Comparison of ENCODE assay signal across 24 mouse cellular contexts in genomic region chr8:97942921-97943320, GRCm38 (mm10).
DNase-seq lines count a peak whose midpoint lies in the region; ATAC-seq lines count a peak whose summit lies in the region.
"Had no signal": no experiment of that assay in that cellular context is flagged by ENCODE, and none has a peak within 500 bp of the region (broad histone marks: within the 10 kb centered on the region; RNA-seq: fewer than 3 reads in every experiment).

No protein-coding gene starts in this region.

- ATAC-seq in midbrain, embryonic 16.5 days: no peak
- ATAC-seq in midbrain, embryonic 13.5 days: 0 out of 2 replicates have a peak, but pooled peaks have one; percentile 45
- ATAC-seq: activated CD4-positive, CD25-positive, alpha-beta regulatory T cell, adult 4 months; forebrain, postnatal 0 days; intestine, postnatal 0 days had no signal

- H3K4me3 ChIP-seq in midbrain, embryonic 10.5 days: no peak overlapping the region
- no peak overlapping the region for H3K4me3 ChIP-seq in midbrain, embryonic 16.5 days (ENCODE audit: low read depth, low read length)
- no peak overlapping the region for H3K4me3 ChIP-seq in midbrain, embryonic 13.5 days (replicated peaks)
- H3K4me3 ChIP-seq: embryonic facial prominence, embryonic 12.5 days; heart, adult 2 months; heart, embryonic 13.5 days; layer of hippocampus, adult 2 months had no signal

- no peak overlapping the region for H3K9ac ChIP-seq in midbrain, embryonic 16.5 days (ENCODE audit: low read depth, low read length)
- no peak overlapping the region for H3K9ac ChIP-seq in midbrain, embryonic 13.5 days (replicated peaks)
- H3K9ac ChIP-seq: embryonic facial prominence, embryonic 12.5 days; forebrain, postnatal 0 days; heart, embryonic 13.5 days had no signal

- WGBS in midbrain, embryonic 10.5 days: 27% methylated on average over 2 of the region's 2 CpGs
- WGBS in midbrain, embryonic 16.5 days: 27% methylated on average over 2 of the region's 2 CpGs
- WGBS in midbrain, embryonic 13.5 days: 19% methylated on average over 2 of the region's 2 CpGs

- no peak overlapping the region for H3K27ac ChIP-seq in midbrain, embryonic 10.5 days (replicated peaks)
- no peak overlapping the region for H3K27ac ChIP-seq in midbrain, embryonic 16.5 days (ENCODE audit: low read length)
- no peak overlapping the region for H3K27ac ChIP-seq in midbrain, embryonic 13.5 days
- H3K27ac ChIP-seq: embryonic facial prominence, embryonic 12.5 days; heart, adult 2 months; heart, embryonic 13.5 days; layer of hippocampus, adult 2 months; macrophage had no signal

- peaks cover 20% of the 10 kb centered on the region for H3K4me1 ChIP-seq in midbrain, embryonic 10.5 days
- H3K4me1 ChIP-seq in midbrain, embryonic 16.5 days (ENCODE audit: control insufficient read depth, insufficient read depth, low read length): no peaks in the 10 kb centered on the region
- H3K4me1 ChIP-seq in midbrain, embryonic 13.5 days (replicated peaks): peaks cover 5% of the 10 kb centered on the region; the same call in 1 of the 2 replicates
- H3K4me1 ChIP-seq: embryonic facial prominence, embryonic 12.5 days; heart, embryonic 13.5 days had no signal

- DNase-seq in embryo, embryonic 10 days (ENCODE audit: low spot score): peak; percentile 63
- DNase-seq in embryo, embryonic 9.5 days (ENCODE audit: extremely low spot score): no peak
- peak; percentile 38 for DNase-seq in midbrain, embryonic 10.5 days (ENCODE audit: low spot score)
- no peak for DNase-seq in spleen, postnatal 14 days (ENCODE audit: low spot score in 2 of 2)
- DNase-seq in thymus, postnatal 10 days (ENCODE audit: low spot score in 2 of 2): no peak
- DNase-seq: adrenal gland, adult 8-10 months; cerebellum, adult 2 months; cerebellum, postnatal 25 days; forebrain, postnatal 0 days; gastrocnemius, postnatal 36 days; heart, adult 2 months; heart, postnatal 14 days; kidney, postnatal 25 days; right cerebral cortex, postnatal 25 days; spleen, adult 18-20 months; thymus, postnatal 14 days had no signal

- no peaks in the 10 kb centered on the region for H3K9me3 ChIP-seq in midbrain, embryonic 10.5 days (replicated peaks)
- no peaks in the 10 kb centered on the region for H3K9me3 ChIP-seq in midbrain, embryonic 16.5 days (replicated peaks; ENCODE audit: control insufficient read depth, low read length, poor library complexity, severe bottlenecking)
- H3K9me3 ChIP-seq in midbrain, embryonic 13.5 days: no peaks in the 10 kb centered on the region
- H3K9me3 ChIP-seq: embryonic facial prominence, embryonic 12.5 days; heart, embryonic 13.5 days had no signal

- peaks cover 4% of the 10 kb centered on the region for H3K27me3 ChIP-seq in midbrain, embryonic 10.5 days (ENCODE audit: low read depth, poor library complexity, severe bottlenecking)
- no peaks in the 10 kb centered on the region for H3K27me3 ChIP-seq in midbrain, embryonic 16.5 days (ENCODE audit: control insufficient read depth, insufficient read depth, low read depth, low read length)
- no peaks in the 10 kb centered on the region for H3K27me3 ChIP-seq in midbrain, embryonic 13.5 days
- H3K27me3 ChIP-seq: embryonic facial prominence, embryonic 12.5 days; heart, embryonic 13.5 days had no signal

- no peak overlapping the region for H3K4me2 ChIP-seq in midbrain, embryonic 16.5 days (ENCODE audit: low read length)
- no peak overlapping the region for H3K4me2 ChIP-seq in midbrain, embryonic 13.5 days (replicated peaks)
- H3K4me2 ChIP-seq: embryonic facial prominence, embryonic 12.5 days; heart, embryonic 13.5 days had no signal

- H3K36me3 ChIP-seq in midbrain, embryonic 10.5 days: no peaks in the 10 kb centered on the region
- H3K36me3 ChIP-seq in midbrain, embryonic 16.5 days (ENCODE audit: control insufficient read depth, insufficient read depth, low read length): no peaks in the 10 kb centered on the region
- no peaks in the 10 kb centered on the region for H3K36me3 ChIP-seq in midbrain, embryonic 13.5 days
- H3K36me3 ChIP-seq: embryonic facial prominence, embryonic 12.5 days; heart, embryonic 13.5 days had no signal

Comparison
In these comparisons a context has a peak if more than half of its experiments do, and no peak if none do; other contexts are left out.
1. DNase-seq: peak in embryo, embryonic 10 days (single experiment) and midbrain, embryonic 10.5 days (single experiment); none in embryo, embryonic 9.5 days (single experiment), spleen, postnatal 14 days (0 of 2) and thymus, postnatal 10 days (0 of 2).